Mouse (Mus musculus) kidney, adult 18-20 months (tissue): ENCODE results near the gene Gtf2i.
A peak's percentile ranks its signal among the peaks of the same experiment; 100 is the strongest.

Source experiments
- DNase-seq: peaks from one replicate; pipeline ENCODE4 v3.0.0; 2021

The Gtf2i gene

GRCm38 (mm10) chr5:134237936-134238760 is 76.4 kb downstream of the Gtf2i start:
- no peak for DNase-seq

- DNase-seq = no peak
Measured at GRCm38 (mm10) chr5:134237508-134237907, 77.1 kb downstream of the Gtf2i start.

- no peak for DNase-seq
Measured at GRCm38 (mm10) chr5:134236796-134237195, 77.8 kb downstream of the Gtf2i start.

DNA sequence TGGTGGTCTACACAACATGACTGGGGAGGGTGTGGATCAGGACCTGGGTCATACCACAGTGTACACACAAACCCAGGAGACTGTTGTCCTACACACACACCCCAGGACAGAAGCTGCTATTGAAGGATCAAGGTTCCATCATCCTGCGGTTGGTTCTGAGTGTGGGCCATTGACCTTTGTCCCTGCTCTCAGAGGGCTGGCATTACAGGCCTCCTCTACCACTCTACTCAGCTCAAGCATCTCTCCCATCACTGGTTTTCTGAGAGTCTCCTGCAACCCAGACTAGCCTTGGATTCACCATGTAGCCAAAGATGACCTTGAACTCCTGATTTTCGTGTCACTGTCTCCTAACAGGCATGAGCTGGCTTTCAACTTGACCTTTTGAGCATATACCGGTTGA is 78.3 kb downstream of the Gtf2i start:
- no peak for DNase-seq

GRCm38 (mm10) chr5:134235111-134235510 is 79.4 kb downstream of the Gtf2i start:
- DNase-seq = peak; percentile 43

DNA sequence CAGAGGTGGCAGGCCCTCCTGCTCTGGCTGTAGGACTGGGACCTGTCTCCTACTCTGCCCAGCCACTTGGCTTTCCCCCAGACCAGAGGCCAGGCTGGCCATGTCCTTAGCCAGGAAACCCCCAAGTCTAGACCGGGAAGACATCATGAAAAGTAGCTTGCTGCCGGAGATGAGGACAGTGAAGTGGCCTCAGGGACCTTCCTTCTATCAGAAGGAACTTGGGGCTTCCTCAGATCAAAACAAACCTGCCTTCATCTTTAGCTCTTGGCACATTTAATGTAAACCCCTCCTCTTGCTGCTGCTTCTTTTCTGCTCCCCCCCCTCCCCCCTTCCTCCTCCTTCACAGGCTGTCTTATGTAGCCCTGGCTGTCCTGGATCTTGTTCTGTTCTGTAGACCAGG is 80.4 kb downstream of the Gtf2i start:
- DNase-seq = no peak

DNA sequence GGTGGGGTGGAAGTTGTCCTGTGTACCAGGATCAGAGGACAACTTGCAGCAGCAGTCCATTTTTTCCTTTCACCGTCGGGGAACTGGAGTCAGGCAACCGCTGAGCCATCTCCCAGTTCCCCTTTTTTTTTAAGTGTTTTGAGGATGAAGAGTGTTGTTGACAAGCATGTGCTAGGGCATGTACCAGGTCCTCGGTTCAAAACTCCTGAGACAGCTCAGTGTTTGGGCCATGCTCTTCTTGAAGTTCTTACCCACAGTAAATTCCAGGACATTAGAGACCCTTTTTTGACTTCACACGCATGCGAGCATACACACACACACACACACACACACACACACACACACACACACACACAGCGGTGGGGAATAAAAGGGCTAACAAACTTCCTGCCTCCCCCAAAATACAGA is 81.3 kb downstream of the Gtf2i start:
- DNase-seq = no peak

GRCm38 (mm10) chr5:134232568-134232967 is 82.0 kb downstream of the Gtf2i start:
- peak; percentile 30 for DNase-seq

- no peak for DNase-seq
Measured at GRCm38 (mm10) chr5:134232111-134232510, 82.4 kb downstream of the Gtf2i start.

- DNase-seq = no peak
Measured at GRCm38 (mm10) chr5:134231376-134231775, 83.2 kb downstream of the Gtf2i start.

GRCm38 (mm10) chr5:134229391-134229790 is 85.2 kb downstream of the Gtf2i start, which contains the start of gene Ncf1:
TSS of gene Ncf1 (minus strand) at chr5:134229625.
- no peak for DNase-seq

DNA sequence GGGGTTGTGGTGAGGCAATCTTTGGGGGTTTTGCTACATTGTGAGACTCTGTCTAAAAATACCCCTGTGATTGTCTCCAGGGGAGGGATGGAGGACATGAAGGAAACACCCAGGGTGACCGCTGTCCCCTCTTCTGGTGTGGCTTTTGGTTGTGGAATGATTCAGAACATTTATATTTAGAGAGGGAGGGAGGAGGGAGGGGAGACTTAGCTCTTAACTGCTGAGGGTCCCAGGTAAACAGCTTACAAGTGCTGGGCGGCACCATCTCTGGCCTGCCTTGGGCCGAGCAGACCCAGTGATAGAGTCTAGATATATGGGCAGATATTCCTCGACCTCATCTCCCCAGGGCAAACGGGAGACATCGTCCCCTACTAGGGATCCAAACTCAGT is 86.3 kb downstream of the Gtf2i start:
- no peak for DNase-seq

DNA sequence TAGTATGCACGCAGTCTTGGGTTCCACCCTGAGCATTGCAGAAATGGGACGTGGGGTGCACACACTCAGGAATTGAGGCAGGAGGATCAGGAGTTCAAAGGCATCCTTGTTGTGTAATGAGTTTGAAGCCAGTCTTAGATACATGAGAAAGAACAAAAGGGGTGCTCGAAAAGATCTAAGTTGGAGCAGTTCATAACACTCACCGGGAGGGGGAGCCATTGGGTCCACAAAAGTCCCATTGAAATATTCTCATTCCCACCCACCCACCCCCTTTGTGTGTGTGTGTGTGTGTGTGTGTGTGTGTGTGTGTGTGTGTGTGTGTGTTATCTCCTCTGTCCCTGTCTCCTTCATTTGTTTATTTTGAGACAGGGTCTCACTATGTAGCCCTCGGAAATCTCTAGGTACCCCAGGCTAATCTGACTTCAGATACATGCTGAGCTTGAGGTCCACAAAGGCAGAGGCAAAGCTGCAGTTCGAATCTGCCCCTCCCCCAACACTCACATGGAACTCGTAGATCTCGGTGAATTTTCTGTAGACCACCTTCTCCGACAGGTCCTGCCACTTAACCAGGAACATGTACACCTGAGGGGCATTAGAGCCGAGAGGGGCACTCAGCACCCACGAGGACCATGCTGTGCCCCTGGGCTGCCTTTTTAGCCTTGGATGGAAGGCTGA is 86.8 kb downstream of the Gtf2i start:
- no peak for DNase-seq

GRCm38 (mm10) chr5:134226946-134227345 is 87.6 kb downstream of the Gtf2i start:
- DNase-seq = no peak

GRCm38 (mm10) chr5:134225110-134225901 is 89.3 kb downstream of the Gtf2i start:
- no peak for DNase-seq

- no peak for DNase-seq
Measured at GRCm38 (mm10) chr5:134221708-134222150, 92.8 kb downstream of the Gtf2i start.

DNA sequence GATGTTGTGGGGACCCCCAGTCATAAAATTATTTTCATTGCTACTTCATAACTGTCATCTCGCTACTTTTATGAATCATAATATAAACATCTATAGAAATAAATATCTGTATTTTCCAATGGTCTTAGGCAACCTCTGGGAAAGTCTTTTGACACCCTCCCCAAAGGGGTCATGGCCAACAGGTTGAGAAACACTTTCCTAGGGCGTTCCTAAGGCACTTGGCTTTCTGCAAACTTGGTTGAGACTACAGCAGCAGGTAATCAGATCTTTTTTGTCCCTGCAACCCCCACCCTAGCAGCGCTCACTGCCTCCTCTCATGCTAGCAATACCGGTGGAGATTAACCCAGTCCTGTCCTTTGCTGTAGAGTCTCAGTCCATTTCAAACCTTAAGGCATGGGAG is 93.3 kb downstream of the Gtf2i start:
- DNase-seq = no peak

DNA sequence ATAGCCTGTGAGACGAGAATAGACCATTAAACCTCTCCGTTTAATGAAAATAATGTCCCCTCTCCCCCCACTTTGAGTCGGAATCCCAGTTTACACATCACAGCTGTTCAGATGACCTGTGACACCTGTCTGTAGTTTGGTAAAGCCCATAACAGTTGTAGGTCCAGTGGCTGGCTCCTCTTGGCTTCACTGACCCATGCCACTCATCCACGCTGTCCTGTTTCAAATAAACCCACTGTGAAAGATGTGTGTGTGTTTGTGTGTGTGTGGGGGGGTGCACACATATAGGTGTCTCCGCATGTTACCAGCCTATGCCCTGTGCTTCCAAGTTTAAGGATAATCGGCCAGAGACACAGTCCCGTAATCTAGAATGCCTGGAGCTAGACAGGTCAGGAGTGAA is 96.7 kb downstream of the Gtf2i start:
- DNase-seq = no peak

DNA sequence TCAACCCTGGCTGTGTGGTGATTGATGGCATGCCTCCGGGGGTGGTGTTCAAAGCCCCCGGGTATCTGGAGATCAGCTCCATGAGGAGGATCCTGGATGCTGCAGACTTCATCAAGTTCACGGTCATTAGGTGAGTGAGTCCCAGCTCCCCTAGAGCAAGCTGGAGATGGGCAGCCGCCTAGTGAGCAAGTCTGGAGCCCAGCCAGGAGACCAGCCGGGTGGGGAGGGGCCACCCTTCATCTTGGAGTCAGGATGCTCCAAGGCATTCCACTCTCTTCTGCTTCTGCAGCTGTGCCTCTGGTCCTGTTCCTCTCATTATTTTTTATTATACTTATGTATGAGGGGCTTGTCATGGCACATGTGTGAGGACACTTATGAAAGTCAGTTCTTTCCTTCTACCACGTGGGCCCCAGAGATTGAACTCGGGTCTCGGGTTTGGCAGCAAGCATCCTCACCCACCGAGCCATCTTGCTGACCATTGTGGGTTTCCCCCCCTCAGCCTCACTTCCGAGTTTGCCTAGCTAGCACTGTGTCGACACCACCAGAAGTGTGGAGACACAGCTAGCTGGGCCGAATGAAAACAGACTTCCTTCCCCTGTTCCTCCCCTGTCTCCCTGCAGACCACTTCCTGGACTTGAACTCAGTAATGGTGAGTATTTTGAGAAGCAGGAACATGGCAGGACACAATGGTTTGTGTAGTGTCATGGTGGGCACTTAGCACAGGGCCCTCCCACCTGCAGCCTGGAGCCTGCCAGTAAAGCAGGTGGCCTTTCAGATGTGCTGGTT is 100.3 kb downstream of the Gtf2i start:
- DNase-seq = no peak

- peak; percentile 48 for DNase-seq
Measured at GRCm38 (mm10) chr5:134209931-134210554, 104.5 kb downstream of the Gtf2i start.

DNA sequence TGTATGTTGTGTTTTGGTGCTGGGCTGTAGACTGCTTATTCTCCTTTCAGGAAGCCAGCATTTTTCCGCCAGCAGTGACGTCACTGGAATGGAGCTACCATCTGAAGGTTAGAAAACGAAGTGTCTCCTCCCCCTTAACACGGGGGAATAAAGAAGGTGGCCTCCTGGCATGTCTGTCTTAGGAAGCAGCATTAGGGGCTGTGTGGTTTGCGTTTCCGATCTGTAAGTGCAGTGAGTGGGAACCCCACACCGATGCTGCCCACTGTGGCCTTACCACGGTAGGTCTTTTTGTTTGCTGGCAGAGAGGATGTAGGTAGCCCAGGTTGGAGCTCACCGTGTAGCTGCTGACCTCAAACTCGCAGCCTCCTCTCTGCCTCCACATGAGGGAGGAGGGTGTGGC is 107.8 kb downstream of the Gtf2i start:
- no peak for DNase-seq

DNA sequence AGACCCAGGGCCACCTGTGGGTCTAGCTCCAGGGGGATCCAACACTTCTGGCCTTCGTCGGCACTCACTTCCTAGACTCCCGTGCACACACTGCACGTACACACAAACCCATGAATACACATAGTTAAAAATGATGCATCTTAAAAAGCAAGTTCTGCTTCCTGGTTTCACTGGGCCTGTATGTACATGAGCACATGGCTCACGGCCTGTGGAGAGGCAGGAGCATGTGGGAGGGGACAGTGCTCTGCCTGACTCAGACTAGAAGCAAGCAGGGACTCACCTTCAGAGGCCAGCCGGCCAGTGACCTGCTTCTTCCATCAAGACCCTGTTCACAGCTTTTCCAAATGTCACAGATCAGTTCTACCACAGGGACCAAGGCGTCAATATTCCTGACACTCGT is 120.9 kb downstream of the Gtf2i start:
- no peak for DNase-seq
